Mouse (Mus musculus): ENCODE measurements around the gene Elovl7. TPM values are rescaled to one million over a fixed set of nuclear protein-coding genes. Genes with fewer than 3 reads are reported as not detected.

The Elovl7 gene
- polyA plus RNA-seq, 2 experiments, result 0.51 to 1.8 TPM

DNA sequence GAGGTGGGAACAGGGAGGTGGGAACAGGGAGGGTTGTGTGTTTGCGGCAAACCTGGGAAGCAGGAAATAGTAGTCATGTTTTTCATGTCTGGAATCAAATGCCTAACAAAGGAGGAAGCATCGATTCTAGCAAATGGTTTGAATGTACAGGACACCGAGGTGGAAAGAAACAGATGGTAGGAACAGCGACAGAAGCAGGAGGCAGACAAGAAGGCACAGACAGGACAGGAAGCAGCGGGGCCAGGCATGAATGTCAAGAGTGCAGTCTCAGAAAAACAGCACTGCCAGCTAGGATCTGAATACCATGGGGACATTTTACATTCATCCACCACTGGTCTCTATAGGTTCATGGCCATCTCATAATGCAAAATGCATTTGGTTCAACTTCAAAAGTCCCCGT is 18.7 kb upstream of the Elovl7 start:
- TF ChIP-seq CTCF (IDR thresholded peaks at IDR 0.05; ENCODE audit: low read depth), result no peak
- no peak for TF ChIP-seq EP300 (IDR thresholded peaks at IDR 0.05; ENCODE audit: low read depth)
- DNase-seq (ENCODE audit: low read depth in 3 of 3, low spot score in 3 of 3) (no peak), ATAC-seq (ENCODE audit: insufficient read depth) (no peak)
- 68% methylated on average over 6 of the region's 6 CpGs for WGBS (ENCODE audit: insufficient replicate concordance)
- Histone ChIP-seq H3K4me2 (ENCODE audit: low read depth) (no peak overlapping the region), H3K27me3 (ENCODE audit: control insufficient read depth, insufficient read depth, low read length) (no peaks in the 10 kb centered on the region), H3K9me3 (ENCODE audit: control insufficient read depth, low read length) (no peaks in the 10 kb centered on the region), H3K9ac (replicated peaks) (no peak overlapping the region), H3K4me1 (replicated peaks; ENCODE audit: control insufficient read depth in 2 of 2, insufficient read depth in 2 of 2, low read length in 1 of 2) (no peaks in the 10 kb centered on the region), H3K27ac (no peak overlapping the region), H3K4me3 (ENCODE audit: insufficient read depth in 1 of 2, low read depth in 2 of 2, low read length in 2 of 2) (no peak overlapping the region), H3K36me3 (replicated peaks; ENCODE audit: control insufficient read depth, insufficient read depth, low read depth) (no peaks in the 10 kb centered on the region; the same call in 1 of the 2 replicates)

DNA sequence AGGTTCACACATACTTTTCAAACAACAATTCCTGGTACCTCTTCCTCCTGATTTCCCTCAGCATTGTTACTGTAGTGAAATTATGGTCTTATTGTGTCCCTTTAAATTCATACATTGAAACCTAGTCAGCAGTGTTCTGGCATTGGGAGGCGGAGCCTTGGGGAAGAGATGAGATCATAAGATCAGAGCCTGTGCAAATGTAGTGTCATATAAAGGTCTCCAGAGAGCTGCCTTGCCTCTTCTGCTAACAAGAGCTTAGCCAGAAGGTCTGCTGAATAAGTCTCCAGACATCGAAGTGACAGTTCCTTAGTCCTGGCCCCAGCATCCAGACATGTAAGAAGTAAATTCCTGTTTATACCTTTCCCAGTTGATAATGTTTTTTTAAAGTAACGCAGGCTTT is 9.3 kb upstream of the Elovl7 start:
- Histone ChIP-seq H3K4me2 (ENCODE audit: low read depth) (no peak overlapping the region), H3K36me3 (replicated peaks; ENCODE audit: control insufficient read depth, insufficient read depth, low read depth) (no peaks in the 10 kb centered on the region), H3K27ac (no peak overlapping the region), H3K9me3 (ENCODE audit: control insufficient read depth, low read length) (no peaks in the 10 kb centered on the region), H3K4me1 (replicated peaks; ENCODE audit: control insufficient read depth in 2 of 2, insufficient read depth in 2 of 2, low read length in 1 of 2) (no peaks in the 10 kb centered on the region), H3K4me3 (ENCODE audit: insufficient read depth in 1 of 2, low read depth in 2 of 2, low read length in 2 of 2) (no peak overlapping the region), H3K9ac (replicated peaks) (no peak overlapping the region), H3K27me3 (ENCODE audit: control insufficient read depth, insufficient read depth, low read length) (no peaks in the 10 kb centered on the region)
- WGBS (ENCODE audit: insufficient replicate concordance), result 64% methylated on average over 3 of the region's 3 CpGs
- TF ChIP-seq EP300 (IDR thresholded peaks at IDR 0.05; ENCODE audit: low read depth) (no peak), CTCF (IDR thresholded peaks at IDR 0.05; ENCODE audit: low read depth) (no peak)
- ATAC-seq (ENCODE audit: insufficient read depth), result no peak
- DNase-seq (ENCODE audit: low read depth in 3 of 3, low spot score in 3 of 3), result no peak

DNA sequence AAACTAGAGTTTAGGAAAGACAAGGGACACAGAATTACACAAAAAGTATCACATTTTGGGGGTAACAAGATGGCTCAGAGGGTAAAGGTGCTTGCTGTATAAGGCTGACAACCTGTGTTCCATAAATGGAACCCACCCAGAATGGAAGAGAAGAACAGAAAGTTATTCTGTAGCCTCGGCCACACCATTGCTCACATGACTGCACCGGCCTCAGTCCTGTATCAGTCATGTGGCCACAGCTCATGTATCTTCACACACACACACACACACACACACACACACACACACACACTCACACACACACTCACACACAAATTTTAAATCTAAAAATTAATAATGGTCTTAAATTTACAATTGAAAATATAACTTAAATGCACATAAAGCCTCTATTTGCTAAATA is 6.8 kb upstream of the Elovl7 start:
- DNase-seq (ENCODE audit: low read depth in 3 of 3, low spot score in 3 of 3) (no peak), ATAC-seq (ENCODE audit: insufficient read depth) (no peak)
- Histone ChIP-seq H3K27ac (no peak overlapping the region), H3K4me3 (ENCODE audit: insufficient read depth in 1 of 2, low read depth in 2 of 2, low read length in 2 of 2) (no peak overlapping the region), H3K9ac (replicated peaks) (no peak overlapping the region), H3K9me3 (ENCODE audit: control insufficient read depth, low read length) (no peaks in the 10 kb centered on the region), H3K36me3 (replicated peaks; ENCODE audit: control insufficient read depth, insufficient read depth, low read depth) (no peaks in the 10 kb centered on the region), H3K4me1 (replicated peaks; ENCODE audit: control insufficient read depth in 2 of 2, insufficient read depth in 2 of 2, low read length in 1 of 2) (peaks cover 0 to 5% of the 10 kb centered on the region in 2 experiments; a peak in 2 of 4 replicates), H3K4me2 (ENCODE audit: low read depth) (no peak overlapping the region), H3K27me3 (ENCODE audit: control insufficient read depth, insufficient read depth, low read length) (no peaks in the 10 kb centered on the region)
- WGBS (ENCODE audit: insufficient replicate concordance), result 69% methylated on average over 2 of the region's 2 CpGs
- TF ChIP-seq CTCF (IDR thresholded peaks at IDR 0.05; ENCODE audit: low read depth) (no peak), EP300 (IDR thresholded peaks at IDR 0.05; ENCODE audit: low read depth) (no peak)

DNA sequence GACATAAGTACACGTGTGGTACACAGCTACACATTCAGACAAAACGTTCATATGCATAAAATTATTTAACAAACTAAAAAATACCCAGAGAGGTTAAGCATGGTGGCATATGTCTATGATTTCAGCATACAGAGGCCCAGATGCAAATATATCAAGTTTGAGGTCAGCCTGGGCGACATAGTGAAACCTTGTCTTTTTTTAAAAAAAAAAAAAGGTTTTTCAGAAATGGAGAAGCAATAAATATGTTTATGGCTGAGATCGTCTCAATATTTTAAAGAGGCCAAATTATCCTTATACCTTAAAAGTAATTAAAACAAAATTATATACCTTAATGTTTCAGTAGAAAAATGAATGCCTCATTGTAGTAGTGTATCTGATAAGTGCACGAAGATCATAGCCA is 6.1 kb upstream of the Elovl7 start:
- no peak for ATAC-seq (ENCODE audit: insufficient read depth)
- H3K9ac ChIP-seq (replicated peaks), result no peak overlapping the region
- no peaks in the 10 kb centered on the region for H3K9me3 ChIP-seq (ENCODE audit: control insufficient read depth, low read length)
- H3K27ac ChIP-seq, result no peak overlapping the region
- peaks cover 0 to 6% of the 10 kb centered on the region in 2 experiments; a peak in 3 of 4 replicates for H3K4me1 ChIP-seq (replicated peaks; ENCODE audit: control insufficient read depth in 2 of 2, insufficient read depth in 2 of 2, low read length in 1 of 2)
- no peak overlapping the region for H3K4me3 ChIP-seq (ENCODE audit: insufficient read depth in 1 of 2, low read depth in 2 of 2, low read length in 2 of 2)
- TF ChIP-seq CTCF (IDR thresholded peaks at IDR 0.05; ENCODE audit: low read depth) (no peak), EP300 (IDR thresholded peaks at IDR 0.05; ENCODE audit: low read depth) (no peak)
- DNase-seq (ENCODE audit: low read depth in 3 of 3, low spot score in 3 of 3), result no peak
- H3K4me2 ChIP-seq (ENCODE audit: low read depth), result no peak overlapping the region
- peaks cover under 1% of the 10 kb centered on the region; the same call in 1 of the 2 replicates for H3K27me3 ChIP-seq (ENCODE audit: control insufficient read depth, insufficient read depth, low read length)
- WGBS (ENCODE audit: insufficient replicate concordance), result 48% methylated on average over 5 of the region's 5 CpGs
- no peaks in the 10 kb centered on the region for H3K36me3 ChIP-seq (replicated peaks; ENCODE audit: control insufficient read depth, insufficient read depth, low read depth)

DNA sequence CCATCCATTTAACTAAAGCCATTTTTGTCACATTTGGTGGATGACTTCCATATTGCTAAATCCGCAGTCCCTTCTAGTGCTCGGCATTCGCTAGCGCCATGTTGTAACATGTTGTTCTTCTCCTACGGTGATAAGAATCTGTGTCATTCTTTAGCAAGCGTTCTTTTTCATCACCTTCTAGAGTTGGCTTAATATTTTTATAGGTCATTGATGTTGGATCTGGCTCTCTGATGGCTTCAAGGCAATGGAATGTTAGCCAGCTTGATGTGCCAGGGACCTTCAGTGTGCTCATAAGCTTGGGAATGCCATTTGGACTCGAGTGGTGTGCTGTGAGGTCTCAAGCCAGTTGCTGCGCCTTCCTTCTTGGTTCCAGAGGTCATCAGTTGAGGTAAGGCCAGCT is 3.2 kb upstream of the Elovl7 start:
- DNase-seq (ENCODE audit: low read depth in 3 of 3, low spot score in 3 of 3) (no peak), ATAC-seq (ENCODE audit: insufficient read depth) (no peak)
- WGBS (ENCODE audit: insufficient replicate concordance), result 76% methylated on average over 8 of the region's 8 CpGs
- Histone ChIP-seq H3K4me3 (ENCODE audit: insufficient read depth in 1 of 2, low read depth in 2 of 2, low read length in 2 of 2) (no peak overlapping the region), H3K27me3 (ENCODE audit: control insufficient read depth, insufficient read depth, low read length) (peaks cover 26% of the 10 kb centered on the region), H3K4me2 (ENCODE audit: low read depth) (no peak overlapping the region), H3K27ac (no peak overlapping the region), H3K9me3 (ENCODE audit: control insufficient read depth, low read length) (no peaks in the 10 kb centered on the region), H3K4me1 (replicated peaks; ENCODE audit: control insufficient read depth in 2 of 2, insufficient read depth in 2 of 2, low read length in 1 of 2) (peaks cover 0 to 9% of the 10 kb centered on the region in 2 experiments; a peak in 3 of 4 replicates), H3K36me3 (replicated peaks; ENCODE audit: control insufficient read depth, insufficient read depth, low read depth) (no peaks in the 10 kb centered on the region), H3K9ac (replicated peaks) (no peak overlapping the region)
- TF ChIP-seq CTCF (IDR thresholded peaks at IDR 0.05; ENCODE audit: low read depth) (no peak), EP300 (IDR thresholded peaks at IDR 0.05; ENCODE audit: low read depth) (no peak)
